In genomic region chr1:35115521-35115920, GRCm38 (mm10) we compare ENCODE assay signal across 18 mouse cellular contexts.
"Had no signal": no experiment of that assay in that cellular context is flagged by ENCODE, and none has a peak within 500 bp of the region (broad histone marks: within the 10 kb centered on the region; RNA-seq: fewer than 3 reads in every experiment).

No protein-coding gene starts in this region.

- H3K9ac ChIP-seq: lung, embryonic 14.5 days; midbrain, embryonic 12.5 days; neural tube, embryonic 13.5 days; neural tube, embryonic 15.5 days had no signal

- H3K27ac ChIP-seq: midbrain, embryonic 10.5 days; midbrain, embryonic 12.5 days; neural tube, embryonic 13.5 days; neural tube, embryonic 15.5 days had no signal

- H3K4me3 ChIP-seq: midbrain, embryonic 10.5 days; midbrain, embryonic 12.5 days; myocyte; neural tube, embryonic 13.5 days; neural tube, embryonic 15.5 days had no signal

- H3K36me3 ChIP-seq: midbrain, embryonic 10.5 days; midbrain, embryonic 12.5 days; neural tube, embryonic 13.5 days; neural tube, embryonic 15.5 days had no signal

- H3K27me3 ChIP-seq: midbrain, embryonic 12.5 days; neural tube, embryonic 13.5 days; neural tube, embryonic 15.5 days had no signal

- H3K4me2 ChIP-seq: lung, embryonic 14.5 days; midbrain, embryonic 12.5 days; neural tube, embryonic 13.5 days; neural tube, embryonic 15.5 days had no signal

- ATAC-seq: midbrain, embryonic 16.5 days had no signal

- H3K9me3 ChIP-seq: neural tube, embryonic 15.5 days had no signal

- H3K4me1 ChIP-seq: midbrain, embryonic 10.5 days; midbrain, embryonic 12.5 days; neural tube, embryonic 13.5 days; neural tube, embryonic 15.5 days had no signal

- DNase-seq: lung, adult 18-20 months; lung, embryonic 14.5 days; lung, postnatal 10 days; lung, postnatal 4 days; midbrain, embryonic 14.5 days; right cerebral cortex, adult 18-20 months; right cerebral cortex, postnatal 25 days; right cerebral cortex, postnatal 4 days; spleen, adult 18-20 months; thymus, adult 2 months; thymus, postnatal 25 days; thymus, postnatal 4 days had no signal
